Mouse (Mus musculus): ENCODE measurements at regions not wholly inside any gene's neighbourhood (a gene's known extent, or its start where the extent isn't known, plus 50 kb on each side); places are given as distances from the start of the nearest gene placed in this dataset.

DNA sequence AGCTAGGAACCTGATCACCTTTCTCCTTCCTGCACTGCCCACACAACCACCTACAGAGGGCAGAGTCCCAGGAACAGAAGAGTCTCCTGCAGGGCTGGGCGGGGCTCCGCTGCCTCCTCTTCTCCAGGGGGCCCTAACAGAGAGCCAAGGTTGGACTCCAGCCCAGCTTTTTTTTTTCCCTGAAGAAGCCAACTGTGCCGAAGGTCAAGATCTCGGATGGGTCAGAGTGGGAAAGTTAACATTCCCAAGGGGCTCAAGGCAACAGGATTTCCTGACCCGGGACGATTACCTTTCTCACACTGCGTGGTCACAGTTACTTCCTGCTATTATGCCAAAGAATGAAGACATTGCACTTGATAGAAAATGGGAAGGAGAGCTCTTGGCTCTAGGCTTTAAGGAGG, 156.2 kb upstream of the Gli2 start:
- intact Hi-C loops (cut with DNase I), result no loop called here
- peak; percentile 46 to 67 for DNase-seq

DNA sequence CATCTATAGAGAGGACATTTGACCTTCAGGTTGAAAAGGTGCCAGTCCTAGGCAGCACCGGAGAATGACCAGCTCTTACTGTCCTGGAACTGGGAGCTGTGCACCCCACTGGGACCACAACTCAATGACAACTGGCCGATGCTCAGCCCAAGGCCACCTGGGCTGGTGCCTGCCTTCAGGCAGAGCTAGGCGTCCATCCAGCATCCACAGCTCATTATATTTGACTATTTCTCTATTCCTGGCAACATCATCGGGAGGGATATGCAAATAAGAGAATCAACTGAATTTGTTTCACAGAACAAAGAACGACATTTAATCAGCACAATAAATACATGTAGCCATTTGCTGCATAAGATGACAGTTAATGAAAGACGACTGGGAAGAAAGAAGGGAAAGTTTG, 149.0 kb upstream of the Gli2 start:
- no peak for DNase-seq
- intact Hi-C loops (cut with DNase I), result no loop called here

- intact Hi-C loops (cut with DNase I), result no loop called here
Measured at GRCm38 (mm10) chr1:119197415-119197700, 143.9 kb upstream of the Gli2 start.

DNA sequence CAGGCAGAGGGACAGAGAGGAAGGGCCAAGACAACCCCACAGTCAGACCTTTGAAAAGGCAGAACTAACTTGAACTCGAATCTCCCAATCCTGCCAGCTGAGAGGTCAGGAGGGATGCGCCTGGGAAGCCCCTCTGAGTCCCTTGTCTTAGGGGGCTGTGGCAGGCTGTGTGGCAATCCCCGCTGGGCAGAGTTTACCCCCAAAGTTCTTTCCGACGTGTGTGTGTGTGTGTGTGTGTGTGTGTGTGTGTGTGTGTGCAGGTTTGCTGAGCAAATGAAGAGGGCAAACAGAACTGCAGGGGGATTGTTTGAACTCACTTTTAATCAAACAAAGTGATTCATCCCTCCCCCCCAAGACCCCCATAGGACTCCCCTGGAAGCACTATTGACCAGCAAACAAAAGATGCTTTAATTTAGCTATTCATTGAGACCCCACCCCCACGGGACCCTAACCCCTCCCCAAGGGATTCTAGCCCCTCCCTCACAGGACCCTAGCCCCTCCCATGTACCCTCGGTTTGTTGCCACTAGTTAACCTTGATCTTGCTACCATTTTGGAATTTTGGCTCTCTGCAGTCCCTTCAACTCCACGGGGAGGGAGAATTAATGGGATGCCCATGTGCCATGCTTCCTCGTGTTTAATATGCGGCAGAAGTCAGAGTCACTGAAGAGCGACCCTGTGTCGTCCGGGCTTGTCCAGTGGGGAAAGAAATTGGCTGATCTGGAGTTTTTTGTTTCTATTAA, 143.4 kb upstream of the Gli2 start:
- DNase-seq, result no peak
- intact Hi-C loops (cut with DNase I), result no loop called here

More at GRCm38 (mm10) chr1:119197415-119197700, 143.9 kb upstream of the Gli2 start:
- peak; percentile 35 to 56 for DNase-seq

GRCm38 (mm10) chr1:119194533-119194932, 141.1 kb upstream of the Gli2 start:
- intact Hi-C loops (cut with DNase I), result no loop called here
- peak in 1 of 2 experiments; percentile 15 for DNase-seq

DNA sequence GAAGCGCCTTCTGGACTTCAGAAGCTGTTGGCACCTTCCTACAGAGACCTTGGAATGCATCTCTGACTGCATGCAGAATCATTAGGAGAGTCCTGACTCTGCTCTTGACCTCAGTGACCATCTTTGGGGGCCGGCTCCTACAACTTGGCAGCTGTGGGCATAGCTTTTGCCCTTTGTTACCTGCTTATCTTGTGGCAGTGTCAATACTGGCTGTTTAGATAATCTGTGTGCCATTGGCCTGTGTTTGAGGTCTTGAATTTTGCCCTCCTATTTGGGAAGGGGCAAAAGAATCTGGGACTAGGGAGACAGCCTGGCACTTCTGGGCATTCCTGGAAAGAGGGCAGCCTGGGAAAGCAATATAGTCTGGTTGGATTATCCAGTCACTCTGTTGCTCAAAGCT, 137.8 kb upstream of the Gli2 start:
- intact Hi-C loops (cut with DNase I), result no loop called here
- DNase-seq, result no peak

DNA sequence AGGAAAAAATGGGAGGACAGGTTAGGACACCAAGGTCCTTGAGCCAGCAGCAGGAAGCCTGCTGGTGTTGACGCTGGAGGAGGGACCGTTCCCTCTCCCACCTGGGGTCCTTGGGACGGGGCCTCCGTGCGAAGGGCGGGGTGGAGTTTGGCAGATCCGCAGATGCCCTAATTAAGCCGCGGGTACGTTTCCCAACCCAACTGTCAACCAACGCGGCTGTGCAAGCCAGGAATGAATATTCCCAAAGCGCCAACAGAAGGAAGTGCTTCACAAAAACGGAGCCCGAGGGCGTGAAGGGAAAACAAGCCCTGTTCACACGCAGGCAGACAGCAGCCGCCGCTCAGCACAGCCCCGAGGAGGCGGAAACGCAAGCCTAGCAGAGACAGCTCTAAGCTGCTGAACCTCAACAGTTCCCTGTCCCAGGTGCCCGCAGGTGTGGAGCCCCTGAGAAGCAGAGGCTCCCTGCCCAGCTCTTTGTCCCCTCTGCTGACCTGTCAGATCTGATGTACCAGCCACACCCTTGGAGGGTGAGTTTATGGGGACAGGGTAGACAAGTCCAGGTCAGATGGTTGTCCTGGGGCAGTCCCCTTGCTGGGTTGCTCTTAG, 136.1 kb upstream of the Gli2 start:
- intact Hi-C loops (cut with DNase I), result no loop called here
- peak; percentile 16 to 34 for DNase-seq

- intact Hi-C loops (cut with DNase I), result no loop called here
Measured at GRCm38 (mm10) chr1:119187301-119187700, 133.9 kb upstream of the Gli2 start.

GRCm38 (mm10) chr1:119186856-119187255, 133.4 kb upstream of the Gli2 start:
- no peak for DNase-seq
- intact Hi-C loops (cut with DNase I), result no loop called here

More at GRCm38 (mm10) chr1:119187301-119187700, 133.9 kb upstream of the Gli2 start:
- no peak for DNase-seq

GRCm38 (mm10) chr1:119183558-119184270, 130.3 kb upstream of the Gli2 start:
- no peak for DNase-seq
- intact Hi-C loops (cut with DNase I), result no loop called here

DNA sequence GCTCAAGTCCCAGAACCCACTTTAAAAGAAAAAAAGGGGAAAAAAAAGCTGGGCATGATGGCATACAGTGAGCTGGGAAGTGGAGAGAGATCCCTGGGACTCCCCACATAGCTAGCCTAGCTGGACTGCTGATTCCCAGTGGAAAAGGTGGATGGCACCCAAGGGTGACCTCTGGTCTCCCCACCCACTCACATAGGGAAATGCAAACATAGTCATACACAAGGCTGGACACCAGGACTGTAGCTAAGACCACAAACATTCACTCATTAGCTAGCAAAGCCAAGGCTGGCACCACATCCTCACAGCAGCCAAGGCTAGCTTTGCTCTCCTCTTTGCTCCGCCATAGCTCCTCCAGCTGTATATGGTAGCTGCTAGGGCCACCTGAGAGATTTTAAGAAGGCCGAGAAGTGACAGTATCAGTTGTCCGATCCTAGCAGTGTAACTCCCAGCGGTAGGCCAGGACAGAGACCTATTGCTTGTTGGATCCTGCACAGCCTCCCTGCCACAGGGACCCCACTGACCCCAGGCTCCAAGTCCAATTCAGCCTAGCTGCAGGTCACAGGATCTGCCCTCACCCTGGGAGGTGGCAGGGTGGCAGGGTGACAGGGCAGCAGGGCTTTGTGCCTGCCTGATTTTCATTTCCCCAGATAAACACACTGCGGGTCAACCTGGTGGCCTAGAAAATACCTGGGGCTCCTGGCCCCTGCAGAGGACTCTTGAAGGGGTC, 119.8 kb upstream of the Gli2 start:
- intact Hi-C loops (cut with DNase I), result no loop called here
- DNase-seq, result no peak

DNA sequence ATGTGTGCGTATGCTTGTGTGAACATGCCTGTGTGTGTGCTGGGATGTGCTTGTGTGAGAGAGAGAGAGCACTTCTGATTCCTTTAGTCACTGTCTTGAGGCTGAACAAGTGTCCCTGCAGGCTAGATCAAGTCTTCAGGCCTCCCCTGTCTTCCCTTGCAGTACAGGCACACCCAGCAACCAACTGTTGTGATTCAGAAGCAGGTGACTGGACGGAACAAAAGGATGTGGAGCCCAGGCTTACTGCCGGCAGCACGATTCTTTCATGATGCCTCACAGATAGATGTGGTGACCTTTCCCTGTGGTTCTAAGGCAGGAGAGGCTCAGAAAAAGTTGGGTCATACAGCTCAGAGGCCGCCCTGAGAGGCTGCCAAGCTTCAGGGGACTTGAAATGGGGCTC, 114.0 kb upstream of the Gli2 start:
- no peak for DNase-seq
- intact Hi-C loops (cut with DNase I), result no loop called here

GRCm38 (mm10) chr1:119166286-119166685, 112.9 kb upstream of the Gli2 start:
- no peak for DNase-seq
- intact Hi-C loops (cut with DNase I), result no loop called here

GRCm38 (mm10) chr1:119164811-119165210, 111.4 kb upstream of the Gli2 start:
- DNase-seq, result no peak
- intact Hi-C loops (cut with DNase I), result no loop called here

- intact Hi-C loops (cut with DNase I), result no loop called here
- DNase-seq, result no peak
Measured at GRCm38 (mm10) chr1:119163846-119164245, 110.4 kb upstream of the Gli2 start.

- DNase-seq, result no peak
- intact Hi-C loops (cut with DNase I), result no loop called here
Measured at GRCm38 (mm10) chr1:119163114-119163740, 109.8 kb upstream of the Gli2 start.

- intact Hi-C loops (cut with DNase I), result loop anchor here (2.0 kb wide), 1 partner anchor 261 kb away; the partner anchor contains the start of gene Inhbb
- DNase-seq, result no peak
Measured at GRCm38 (mm10) chr1:119161751-119162150, 108.3 kb upstream of the Gli2 start.

DNA sequence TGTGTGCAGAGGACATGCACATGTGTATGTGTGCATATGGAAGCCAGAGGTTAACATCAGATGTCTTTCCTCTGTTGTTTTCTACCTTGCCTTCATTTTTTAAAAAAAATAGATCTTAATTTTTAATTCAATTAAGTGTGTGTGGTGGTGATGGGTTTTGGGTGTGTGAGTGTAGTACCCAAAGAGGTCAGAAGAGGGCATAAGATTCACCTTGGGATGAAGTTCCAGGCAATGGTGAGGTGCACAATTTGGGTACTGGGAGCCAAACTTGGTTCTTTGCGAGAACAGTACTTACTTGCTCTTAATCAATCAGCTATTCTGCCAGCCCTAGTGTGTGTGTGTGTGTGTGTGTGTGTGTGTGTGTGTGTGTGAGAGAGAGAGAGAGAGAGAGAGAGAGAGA, 106.9 kb upstream of the Gli2 start:
- intact Hi-C loops (cut with DNase I), result loop anchor here (2.0 kb wide), 1 partner anchor 262 kb away; the partner anchor contains the start of gene Inhbb
- no peak for DNase-seq

DNA sequence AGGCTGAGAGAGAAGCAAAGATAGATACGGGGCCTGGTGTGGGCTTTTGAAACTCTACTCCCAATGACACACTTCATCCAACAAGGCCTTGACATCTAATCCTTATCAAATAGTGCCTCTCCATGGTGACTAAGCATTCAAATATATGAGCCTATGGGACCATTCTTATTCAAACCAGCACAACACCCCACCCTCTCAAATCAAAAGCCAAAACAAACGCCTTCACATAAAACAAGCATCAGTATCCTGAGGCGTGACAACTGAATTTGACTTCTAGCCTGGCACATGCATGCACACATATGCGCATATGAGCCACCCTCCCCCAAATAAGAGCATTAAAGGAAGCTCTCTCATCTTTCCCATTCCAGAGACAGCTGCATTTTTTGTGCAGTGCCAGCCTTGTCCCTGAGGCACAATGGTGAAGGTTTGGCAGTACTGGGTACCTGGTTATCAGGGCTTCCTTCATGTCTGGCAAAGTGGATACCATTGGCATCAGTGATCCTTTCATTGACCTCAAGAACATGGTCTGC, 103.8 kb upstream of the Gli2 start:
- DNase-seq, result no peak
- intact Hi-C loops (cut with DNase I), result no loop called here

GRCm38 (mm10) chr1:119153619-119154018, 100.2 kb upstream of the Gli2 start:
- no peak for DNase-seq
- intact Hi-C loops (cut with DNase I), result no loop called here

Data from heart, postnatal 14 days (tissue).